Mouse (Mus musculus) kidney, adult 11 months (tissue): Measurements from ENCODE around the gene Col23a1.

Experiments used
- DNase-seq: peaks from one replicate; pipeline ENCODE4 v3.0.0; 2022

The Col23a1 gene

DNA sequence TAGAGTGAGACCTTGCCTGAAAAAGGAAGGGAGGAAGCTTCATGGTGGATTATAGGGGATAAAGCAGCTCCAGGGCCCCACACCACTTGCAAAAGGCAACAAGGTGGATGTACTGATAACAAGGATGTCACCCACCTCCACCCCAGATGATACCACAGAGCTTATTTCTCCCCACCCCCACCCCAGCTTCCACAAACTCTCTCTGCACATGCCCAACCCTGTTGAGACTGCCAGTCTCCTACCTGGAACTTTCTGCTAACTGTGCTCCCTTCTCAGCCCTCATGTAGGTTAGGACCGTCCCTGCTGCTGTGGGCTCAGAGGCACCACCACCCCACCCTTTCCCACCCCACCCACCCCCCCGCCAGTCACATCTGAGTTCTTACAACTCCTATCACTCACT lies 154.1 kb downstream of the Col23a1 start:
- no peak for DNase-seq

DNA sequence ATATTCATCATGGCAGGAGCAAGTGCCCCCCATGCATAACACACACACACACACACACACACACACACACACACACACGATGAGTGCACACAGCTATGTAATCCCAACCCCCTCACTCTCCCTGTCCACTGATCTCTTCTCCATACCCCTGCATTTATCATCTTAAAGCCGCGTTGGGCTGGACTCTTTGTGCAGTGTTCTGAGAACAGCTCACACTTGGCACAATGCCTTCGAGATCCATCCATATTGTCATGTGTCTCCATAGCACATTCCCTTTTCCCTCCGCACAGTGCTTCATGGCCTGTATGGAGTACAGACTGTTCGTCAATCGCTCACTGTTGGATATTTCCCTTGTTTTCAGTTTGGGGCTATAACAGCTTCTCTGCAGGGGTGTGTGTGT lies 154.9 kb downstream of the Col23a1 start:
- no peak for DNase-seq

DNA sequence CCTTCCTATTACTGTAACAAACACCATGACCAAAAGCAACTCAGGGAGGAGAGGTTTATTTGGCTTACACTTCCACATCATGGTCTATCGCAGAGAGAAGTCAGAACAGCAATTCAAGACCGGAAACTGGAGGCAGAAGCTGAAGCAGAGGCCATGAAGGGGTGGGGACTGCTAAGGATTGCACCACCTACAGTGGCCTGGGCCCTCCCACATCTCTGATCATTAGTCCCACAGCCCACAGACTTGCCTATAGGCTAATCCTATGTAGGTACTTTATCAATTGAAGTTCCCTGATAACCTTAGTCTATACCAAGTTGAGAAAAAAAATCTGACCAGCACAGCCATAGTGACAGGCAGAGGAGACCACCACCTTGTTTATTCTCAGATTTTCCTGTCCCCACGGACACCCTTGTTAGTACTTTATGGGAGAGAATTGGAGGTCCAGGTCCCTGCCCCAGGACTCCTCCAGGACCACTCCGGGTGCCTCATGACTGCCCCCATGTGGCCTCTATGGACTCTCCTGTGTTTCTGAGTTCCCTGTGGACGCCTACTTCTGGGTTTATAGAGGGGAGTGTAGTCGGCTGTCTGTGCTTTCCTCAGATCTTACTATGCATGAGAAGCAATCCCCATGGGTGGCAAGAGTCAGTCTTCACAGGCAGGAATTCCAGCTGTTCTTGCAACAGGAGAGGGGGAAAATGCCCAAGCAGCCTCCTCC lies 157.1 kb downstream of the Col23a1 start:
- DNase-seq = peak; percentile 13

DNA sequence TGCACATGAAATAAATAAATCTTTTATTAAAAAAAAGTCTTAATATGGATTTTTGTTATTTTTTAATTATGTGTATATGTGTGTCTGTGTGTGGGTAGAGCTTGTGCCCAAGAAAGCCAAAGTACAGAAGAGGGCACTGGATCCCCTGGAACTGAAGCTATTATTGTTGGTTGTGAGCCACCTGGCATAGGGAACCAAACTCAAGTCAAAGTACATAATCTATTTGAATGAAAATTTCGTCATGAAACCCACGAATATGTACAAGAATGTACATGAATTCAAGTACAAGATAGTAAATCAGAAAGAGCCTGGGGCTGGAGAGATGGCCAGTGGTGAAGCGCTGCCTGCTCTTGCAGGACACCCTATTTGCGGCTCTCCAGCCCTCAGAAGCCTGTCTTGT lies 158.5 kb downstream of the Col23a1 start:
- no peak for DNase-seq

DNA sequence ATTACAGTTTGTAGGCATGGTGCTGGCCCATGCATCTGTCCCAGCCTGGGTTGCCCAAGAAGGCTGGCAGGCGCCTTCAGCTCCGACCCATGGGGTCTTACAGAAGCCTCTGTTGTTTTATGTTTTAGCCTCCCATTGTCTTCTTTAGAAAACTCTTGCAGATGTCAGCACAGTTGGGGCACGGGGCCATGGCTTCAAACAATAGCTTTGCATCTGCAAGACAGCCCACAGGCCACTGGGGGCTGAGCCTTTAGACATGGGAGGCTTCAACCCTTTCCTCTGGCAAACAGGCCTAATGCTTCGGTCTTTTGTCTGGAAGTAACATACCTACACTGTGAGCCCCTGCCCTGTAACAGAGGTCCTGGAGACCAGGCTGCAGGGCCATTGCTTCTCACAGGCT lies 159.0 kb downstream of the Col23a1 start:
- no peak for DNase-seq

DNA sequence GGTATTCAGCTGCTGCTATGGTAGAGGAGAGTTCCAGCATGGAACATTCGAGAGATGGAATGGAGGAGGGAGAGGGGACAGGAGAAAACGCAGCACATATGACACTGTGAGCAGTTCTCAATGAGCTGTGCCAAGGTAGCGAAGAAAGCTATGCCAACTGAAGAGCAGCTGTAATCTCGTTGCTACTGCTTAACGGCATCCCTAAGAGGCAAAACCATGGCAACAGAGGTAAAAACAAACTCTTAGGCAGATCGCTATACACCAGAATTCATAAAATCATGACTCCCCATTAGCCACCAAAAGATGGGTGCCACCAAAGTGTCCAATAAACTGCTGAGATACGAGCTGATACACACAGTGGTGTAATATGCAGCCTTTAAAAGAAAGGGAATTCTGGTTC lies 160.2 kb downstream of the Col23a1 start:
- DNase-seq = no peak

DNA sequence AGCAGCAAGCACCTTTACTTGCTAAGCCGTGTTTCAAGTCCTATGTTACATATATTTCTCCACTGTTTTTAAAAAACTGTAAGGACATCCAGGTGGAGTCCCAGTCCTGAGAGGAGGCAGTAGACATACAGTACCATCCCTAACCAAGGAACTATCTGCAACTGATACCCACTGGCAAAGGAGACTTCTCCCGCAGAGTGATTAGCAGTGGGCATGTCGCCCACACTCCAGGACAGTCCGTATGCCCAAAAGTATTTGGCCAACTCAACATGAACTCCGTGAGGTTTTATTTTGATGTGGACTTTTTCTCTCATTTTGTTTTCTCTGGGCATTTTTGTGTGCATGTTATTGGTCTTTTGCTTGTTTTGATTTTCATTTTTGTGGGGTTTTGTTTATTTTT lies 161.6 kb downstream of the Col23a1 start:
- no peak for DNase-seq

DNA sequence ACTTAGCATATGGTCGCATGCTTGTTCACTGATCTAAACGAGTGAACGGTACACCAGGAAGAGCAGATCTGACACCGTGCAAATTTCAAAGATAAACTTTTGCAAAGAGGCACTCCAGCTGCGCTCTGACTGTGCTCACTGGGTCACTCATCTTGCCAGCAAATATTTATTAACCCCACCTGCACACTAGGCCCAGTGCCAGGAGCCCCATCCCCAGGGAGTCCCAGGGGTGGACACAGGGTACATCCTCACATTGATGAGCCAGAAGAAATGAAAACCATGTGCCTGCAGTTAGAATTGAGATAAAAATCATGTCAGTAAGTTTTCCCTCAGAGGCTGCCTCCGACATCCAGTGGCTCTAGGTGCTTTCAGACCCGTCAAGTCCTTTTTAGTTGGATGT lies 162.2 kb downstream of the Col23a1 start:
- no peak for DNase-seq

DNA sequence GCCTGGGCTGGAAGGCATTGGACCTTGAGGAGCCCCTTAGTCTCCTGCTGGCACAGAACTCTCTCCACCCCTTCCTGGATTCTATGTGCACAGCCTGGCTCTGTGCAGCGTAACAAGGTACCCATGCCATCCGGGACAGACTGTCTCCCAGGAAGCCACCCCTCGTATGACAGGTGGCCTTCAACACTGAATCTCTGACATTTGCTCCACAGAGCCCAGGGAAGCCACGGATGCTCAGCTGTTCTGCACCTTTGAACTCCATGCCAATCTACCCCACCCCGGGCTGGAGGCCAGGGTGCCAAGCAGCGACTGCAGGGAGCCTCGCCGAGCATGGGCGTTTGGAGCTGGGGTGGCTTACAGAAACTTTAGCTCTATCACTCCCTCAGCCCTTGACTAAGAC lies 164.0 kb downstream of the Col23a1 start:
- no peak for DNase-seq

DNA sequence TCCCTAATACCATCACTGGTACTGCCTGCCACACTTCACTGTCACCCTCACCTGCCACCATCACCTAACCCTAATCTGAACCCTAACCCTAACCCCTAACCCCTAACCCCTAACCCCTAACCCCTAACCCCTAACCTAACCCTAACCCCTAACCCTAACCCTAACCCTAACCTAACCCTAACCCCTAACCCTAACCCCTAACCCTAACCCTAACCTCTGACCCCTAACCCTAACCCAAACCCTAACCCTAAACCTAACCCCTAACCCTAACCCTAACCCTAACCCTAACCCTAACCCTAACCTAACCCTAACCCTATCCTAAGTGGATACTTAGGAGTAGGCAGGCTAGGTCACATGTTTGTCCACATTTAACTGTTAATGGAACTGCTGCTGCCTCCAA lies 165.8 kb downstream of the Col23a1 start:
- DNase-seq = no peak

DNA sequence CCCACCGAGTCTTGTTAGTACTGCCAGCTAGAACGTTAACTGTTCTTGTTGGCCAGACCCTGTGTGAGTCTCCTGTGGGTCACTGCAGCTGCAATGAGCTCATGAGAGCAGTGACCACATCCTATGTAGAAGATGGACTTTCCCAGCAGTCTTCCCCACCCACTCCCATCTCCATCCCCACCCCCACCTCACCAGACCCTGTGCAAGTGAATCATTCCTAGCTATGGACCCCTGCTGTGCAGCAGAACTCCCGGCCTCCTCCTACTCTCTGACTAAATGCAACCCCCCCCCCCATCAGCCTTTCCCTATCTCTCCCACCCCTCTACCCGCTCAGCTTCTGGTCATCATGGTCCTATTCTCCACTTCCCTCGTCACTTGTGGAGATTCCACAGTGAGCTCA lies 167.9 kb downstream of the Col23a1 start:
- no peak for DNase-seq

DNA sequence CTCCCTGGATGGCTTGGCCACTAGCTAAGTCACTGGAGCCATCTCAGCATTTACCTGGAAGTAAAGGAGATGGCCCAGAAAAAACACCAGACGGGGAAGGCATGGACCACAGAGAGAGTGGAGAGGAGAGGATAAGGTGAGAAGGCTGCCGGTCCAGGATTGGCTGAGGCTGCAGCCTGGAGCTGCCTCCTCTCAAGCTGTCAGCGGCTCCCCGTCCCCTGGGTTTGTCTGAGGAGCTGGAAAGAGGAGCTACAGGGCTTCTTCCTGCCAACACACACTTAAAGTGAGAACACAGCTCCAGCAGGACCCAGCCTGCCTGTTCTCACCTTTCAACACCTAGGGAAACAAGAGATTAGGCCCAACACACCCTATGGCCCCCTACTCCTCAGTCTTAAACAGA lies 168.9 kb downstream of the Col23a1 start:
- no peak for DNase-seq

DNA sequence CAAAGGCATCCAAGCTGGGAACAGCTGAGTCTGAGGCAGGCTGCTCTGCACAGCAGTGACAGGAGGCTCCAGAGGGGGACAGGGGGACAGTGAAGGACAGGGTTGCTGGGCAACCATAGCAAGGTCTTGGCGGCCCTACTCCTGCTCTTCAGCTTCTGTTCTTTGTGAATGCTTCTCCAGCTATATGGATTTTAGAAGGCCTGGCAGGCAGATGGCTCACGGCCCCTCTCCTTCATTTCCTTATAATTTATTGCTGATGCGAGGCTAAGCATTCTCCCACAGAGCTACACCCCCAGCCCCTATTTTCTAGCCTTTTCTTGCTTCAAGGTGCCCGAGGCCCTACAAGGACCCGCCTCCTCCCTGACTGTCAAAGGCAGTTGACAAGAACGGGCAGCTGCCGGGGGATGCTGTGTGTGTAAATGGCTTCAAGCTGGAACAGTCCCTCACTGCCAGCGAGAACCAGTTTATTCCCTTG lies 169.9 kb downstream of the Col23a1 start:
- no peak for DNase-seq

DNA sequence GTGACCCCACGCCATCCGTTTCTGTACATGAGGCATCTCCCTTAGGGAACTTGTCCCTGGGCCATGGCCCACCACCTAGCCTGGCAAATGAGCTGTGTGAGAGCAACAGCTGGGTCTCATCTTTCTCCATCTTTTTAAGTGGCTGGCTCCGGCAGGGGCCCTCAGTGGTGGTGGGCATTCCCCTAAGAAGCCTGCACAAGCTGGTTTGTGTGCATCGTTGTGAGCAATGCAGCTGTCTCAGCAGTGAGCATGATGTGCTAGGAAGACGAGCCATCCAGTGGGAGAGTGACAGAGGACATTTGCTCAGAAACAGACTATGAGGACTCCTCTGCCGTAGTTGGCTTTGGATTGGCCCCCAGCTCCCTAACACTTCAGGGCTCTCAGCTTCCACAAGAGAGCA lies 179.0 kb downstream of the Col23a1 start:
- no peak for DNase-seq

DNA sequence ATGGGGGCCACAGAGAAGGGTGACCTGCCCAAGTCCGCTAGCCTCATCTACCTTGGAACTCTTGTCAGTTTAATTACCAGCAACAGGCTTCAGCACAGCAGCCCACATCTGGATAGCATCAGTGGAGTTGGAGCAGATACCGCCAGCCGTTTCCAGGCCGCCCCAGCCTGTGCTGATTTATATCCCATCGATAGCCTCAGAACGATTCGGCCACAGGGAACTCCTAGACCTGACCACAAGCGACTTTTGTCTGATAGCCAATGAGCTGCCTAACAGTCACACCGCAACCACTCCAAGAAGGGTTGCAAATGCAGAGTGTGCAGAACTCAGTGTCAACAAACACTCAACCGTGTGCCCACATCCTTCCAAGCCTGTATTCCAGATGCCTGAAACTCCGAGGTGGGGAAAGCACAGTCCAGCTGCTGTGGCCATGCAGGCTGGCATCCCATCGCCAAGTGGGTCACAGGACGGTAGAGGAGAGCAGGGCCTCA lies 179.7 kb downstream of the Col23a1 start:
- no peak for DNase-seq

DNA sequence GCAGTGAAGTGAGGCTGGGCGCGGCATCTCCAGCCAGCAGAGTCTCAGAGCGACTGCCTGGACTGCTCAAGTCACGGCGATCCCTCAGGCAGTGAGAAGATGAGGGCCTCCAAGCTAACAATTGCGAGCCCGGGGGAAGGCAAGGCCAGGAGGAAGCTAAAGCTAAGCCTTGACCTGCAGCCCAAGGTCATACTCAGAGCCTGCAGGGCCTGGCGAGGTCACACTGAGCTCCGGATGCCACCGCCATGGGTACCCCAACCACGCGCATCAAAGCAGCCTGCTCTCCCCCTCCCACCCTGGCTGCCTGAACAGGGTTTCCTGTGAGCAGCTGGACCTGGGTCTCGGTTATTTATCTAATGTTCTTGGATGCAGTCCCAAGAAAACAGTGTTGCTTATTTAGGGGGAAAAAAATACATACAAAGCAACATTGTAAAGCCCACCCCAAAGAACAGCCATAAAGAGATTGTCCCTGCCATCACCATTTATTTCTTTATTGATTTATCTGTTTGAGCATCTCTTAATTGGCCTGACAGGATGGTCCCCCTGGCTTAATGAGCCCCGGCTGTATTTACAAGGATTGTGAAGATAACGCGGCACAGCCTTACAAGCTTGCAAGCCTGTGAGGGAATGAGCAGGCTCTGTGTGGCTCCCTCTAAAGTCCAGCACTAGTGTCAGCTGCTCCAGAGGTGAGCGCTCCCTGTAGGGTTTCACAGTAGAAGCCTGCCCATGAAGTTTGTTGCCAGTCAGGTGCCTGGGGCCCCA lies 180.8 kb downstream of the Col23a1 start:
- no peak for DNase-seq

DNA sequence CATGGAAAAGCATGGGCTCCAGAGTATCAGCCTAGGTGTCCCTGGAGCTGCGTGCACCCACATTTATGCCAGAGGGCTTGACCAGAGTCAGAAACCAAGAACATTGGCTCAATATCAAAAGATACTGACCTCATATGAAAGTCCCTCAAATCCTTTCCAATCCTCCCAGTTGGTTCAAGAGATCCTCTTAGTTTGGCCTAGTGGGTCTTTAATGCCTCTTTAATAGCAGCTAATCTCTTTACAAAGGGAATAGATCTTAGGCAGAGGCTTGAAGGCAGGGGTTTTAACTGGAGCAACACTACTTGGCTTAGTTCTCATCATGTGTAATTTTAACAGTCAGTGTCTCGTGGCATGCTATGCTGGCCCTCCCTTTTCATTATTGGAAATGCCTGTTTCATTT lies 184.0 kb downstream of the Col23a1 start:
- no peak for DNase-seq

DNA sequence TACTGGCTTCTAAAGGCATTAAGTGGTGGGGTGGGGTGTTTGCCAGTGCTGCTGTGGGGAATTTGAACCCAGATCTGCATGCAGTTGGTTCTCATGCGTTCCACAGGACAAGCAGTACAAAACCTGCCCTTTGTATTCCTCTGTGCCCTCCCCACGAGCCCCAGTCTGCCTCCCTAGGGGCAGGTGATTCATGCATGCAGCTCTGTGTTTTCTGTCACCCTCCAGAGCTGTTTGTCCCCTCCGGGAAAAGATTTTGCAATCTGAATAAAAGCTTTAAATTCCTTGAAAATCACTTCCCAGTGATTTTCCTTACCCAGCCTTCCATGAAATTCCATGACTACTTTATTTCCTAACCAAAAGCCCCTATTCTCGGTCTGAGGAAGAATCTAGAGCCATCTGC lies 186.8 kb downstream of the Col23a1 start:
- no peak for DNase-seq

DNA sequence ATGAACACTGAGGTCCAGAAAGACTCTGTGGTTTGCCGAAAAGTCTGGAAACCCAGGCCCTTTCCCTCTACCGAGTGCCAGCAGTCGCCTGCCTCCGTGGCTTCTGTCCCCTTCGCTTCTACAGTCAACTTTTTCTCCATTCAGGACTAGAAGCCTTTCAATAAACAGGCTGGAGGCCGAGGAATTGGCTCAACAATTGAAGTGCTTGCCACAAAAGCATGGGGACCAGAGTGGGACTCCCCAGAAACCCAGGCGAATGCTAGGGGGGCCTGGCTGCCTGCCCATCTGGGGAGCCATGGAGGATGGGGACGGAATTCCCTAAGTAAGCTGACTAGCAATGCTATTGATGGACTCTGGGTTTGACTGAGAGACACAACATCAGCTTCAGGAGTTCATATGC lies 187.9 kb downstream of the Col23a1 start:
- no peak for DNase-seq

DNA sequence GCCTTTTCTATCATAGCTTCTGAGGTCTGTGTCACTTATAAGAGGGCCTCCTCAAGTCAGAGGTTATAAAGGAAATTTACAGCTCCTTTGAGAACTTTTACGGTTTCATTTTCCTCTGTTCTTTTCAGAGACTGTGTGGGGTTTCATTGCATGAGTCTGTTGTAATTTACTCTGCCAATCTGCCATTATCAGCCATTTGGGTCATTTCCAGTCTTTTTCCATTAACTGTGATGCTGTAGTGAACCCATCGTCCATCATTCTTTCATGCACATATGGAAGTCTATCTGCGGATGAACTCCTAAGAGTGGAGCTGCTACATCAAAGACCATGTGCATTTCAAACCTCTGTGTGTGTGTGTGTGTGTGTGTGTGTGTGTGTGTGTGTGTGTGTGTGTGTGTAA lies 192.5 kb downstream of the Col23a1 start:
- no peak for DNase-seq

DNA sequence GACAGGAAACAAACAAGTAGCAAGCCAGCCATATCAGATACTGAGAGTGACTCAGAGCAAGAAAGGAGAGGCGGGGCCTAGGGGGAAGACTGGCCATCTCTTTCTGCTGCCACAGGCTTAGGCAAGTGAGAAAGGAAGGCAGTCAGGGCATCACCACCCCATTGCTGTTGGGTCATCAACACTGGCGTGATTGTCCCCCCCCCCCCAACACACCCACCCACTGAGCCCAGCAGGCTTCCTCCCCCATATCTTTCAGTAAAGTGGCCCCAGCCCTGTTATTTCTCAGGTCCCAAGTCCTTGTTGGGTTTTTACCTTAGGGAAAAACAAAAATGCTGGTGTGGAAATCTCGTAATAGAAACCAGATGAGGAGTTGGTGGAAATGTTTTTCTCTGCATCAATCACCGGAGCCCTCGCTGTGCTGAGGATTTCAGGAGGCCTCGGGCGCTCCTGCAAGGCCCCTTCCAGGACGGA lies 195.4 kb downstream of the Col23a1 start:
- no peak for DNase-seq

DNA sequence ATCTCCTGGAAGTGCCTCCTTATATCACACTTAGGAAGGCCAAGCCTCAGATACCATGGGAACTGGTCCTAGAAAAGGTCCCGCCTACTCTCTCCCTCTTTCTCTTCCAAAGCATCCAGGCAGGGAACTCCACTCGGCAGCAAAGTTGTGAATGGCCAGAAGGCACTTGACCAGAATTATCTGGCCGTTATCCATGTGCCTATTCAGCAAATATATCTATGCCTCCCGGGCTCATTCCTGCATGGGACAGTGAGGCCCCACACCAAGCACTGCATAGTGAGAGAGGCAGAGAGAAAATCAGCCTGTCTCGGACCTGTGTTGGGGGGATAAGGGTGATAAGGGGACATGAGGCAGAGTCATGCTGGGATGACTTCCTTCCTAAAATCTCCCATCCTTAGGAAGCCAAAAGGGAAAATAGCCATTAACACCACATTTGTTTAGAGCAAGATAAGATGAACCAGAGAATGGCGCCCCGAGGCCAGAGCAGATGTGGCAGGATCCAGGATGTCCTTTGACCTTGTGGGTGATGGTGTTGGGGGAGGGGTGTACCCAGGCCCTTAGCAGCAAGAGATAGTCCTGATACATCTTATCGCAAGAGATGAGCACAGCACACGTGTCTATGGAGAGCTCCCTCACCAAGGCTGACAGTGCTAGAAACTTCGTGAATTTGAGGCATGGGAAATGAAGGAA lies 196.2 kb downstream of the Col23a1 start:
- no peak for DNase-seq

DNA sequence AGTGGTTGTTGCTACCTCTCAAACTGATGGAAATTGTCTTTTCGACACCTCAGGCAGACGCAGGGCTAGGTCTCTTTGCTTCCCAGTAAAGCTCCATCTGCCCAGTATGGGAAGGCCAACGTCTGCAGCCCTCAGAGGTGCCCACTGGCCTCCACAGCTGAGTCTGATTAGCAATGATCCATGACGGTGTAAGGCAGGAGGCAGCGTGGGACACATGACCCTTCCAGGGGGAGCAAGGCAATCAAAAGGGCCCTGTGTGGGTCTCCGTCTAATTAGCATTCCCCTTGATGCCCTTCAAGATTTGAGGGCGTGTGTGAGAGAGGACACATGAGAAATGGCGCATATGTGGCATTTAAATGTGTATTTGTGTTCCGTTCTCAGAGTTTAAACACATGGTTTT lies 199.1 kb downstream of the Col23a1 start:
- DNase-seq = no peak

DNA sequence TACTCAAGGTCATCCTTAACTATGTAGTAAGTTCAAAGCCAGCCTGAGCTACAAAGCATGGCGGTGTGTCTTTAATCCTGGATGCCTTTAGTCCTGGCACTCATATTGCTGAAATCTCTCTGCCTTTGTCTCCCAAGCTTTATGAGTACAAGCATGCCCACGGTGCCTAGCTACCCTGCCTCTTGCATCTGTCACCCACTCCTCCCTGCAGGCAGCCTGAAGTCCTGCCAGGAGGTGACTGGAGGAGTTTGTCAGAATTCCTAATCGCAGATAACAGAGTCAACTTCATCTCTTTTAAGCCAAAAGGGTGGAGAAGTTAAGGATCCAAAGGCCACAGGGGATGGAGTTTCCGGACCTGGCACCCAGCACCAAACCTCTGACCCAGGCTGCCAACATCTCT lies 203.7 kb downstream of the Col23a1 start:
- no peak for DNase-seq
